Mouse (Mus musculus): ENCODE data around the gene Tnfaip2.

Tnfaip2 gene

DNA sequence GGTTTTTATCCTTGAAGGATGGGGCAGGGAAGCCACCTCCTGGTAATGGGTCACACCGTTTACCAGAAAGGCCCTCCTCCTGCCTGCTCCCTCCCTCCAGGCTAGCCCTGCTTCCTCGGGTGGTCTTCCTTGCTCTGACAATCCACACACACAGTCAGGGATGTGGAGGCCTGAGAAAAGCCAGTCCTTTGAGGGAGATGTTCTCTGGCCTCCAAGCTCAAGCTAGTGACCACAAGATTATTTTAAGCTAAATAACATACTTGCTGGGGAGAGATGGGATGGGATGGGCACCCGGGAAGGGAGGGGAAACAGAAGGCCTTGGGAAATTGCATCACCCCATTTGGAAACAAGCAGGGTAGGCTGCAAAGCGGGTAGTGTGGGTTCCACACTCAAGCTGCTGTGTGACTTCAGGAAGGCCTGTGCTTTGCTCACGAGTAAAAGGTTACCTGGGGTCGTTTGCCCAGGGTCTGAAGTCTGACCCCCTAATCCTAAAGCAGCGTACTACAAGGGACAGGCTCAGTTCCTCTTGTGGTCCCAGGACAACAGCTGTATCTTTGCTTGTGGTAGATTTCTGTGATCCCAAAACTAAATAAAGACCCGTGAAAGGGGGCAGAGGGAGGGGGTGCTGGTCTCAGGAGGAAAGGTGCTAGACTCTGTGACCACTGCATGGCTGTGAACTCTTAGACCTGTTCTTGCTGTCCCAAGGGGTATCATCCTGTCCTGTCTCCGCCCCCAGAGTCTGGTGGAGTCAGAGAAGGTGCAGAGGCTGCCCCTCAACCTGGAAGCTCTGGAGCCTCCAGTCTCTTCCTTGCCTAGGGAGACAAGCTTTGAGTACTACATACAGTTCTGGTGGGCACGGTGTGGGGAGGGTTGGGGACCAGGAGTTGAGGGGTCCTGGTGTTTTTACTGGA, 1.9 kb downstream of the Tnfaip2 start:
- DNase-seq (ENCODE audit: extremely low spot score, low spot score), result no peak

DNA sequence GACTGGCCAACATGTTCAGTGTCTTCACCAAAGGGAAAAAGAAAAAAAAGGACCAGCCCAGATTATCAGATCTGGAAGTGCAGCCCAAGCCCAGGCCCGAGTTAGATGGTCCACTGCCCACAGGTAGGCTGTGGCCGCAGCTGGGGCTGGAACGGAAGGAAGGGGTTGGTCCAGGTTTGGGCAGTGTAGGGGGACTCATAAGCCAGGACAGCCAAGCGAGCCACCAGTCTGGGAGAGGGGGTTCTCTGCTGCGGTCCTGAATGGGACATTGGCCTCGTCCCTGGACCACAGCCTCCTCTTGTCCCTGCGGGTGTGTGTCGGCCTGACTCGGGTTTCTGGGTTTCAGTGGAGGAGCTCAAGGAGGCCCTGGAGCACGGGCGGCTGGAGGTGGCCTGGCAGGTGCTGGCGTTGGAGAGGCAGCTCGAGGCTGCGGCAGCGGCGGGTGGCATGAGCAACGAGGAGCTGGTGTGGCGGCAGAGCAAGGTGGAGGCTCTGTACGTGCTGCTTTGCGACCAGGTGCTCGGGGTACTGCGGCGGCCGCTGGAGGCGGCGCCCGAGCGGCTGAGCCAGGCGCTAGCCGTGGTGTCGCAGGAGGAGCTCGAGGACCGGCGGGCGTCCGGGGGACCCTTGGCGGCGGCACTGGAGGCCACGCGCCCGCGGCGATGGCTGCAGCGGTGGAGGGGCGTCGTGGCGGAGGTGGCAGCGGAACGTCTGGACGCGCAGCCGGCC, 3.1 kb downstream of the Tnfaip2 start:
- DNase-seq (ENCODE audit: extremely low spot score, low spot score), result peak; percentile 53

DNA sequence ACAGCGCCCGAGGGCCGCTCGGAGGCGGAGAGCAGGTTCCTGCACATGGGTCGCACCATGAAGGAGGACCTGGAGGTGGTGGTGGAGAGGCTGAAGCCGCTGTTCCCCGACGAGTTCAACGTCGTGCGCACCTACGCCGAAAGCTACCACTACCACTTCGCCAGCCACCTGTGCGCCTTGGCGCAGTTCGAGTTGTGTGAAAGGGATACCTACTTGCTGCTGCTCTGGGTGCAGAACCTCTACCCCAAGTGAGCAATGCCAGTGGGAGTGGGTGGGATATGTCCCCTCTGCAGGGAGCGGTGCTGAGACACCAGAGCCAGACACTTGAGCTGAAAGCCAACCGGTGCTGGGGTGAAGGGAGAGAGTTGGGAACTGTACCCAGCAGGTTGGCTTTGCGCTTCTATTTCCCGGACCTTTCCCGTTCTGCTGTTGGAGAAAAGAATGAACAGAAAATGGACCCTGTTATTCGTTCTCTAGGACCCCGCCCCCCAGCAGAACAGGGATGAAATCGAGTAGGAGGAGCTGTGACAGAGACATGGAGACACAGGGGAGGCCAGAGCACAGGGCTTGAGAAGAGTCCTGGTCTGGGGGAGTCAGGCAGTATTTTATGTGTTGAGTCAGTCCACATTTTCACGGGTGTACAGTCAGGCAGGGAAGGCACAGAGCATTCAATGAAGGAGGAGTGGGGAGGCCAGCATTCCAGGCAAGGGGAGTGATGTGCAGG, 3.8 kb downstream of the Tnfaip2 start:
- no peak for DNase-seq (ENCODE audit: extremely low spot score, low spot score)

DNA sequence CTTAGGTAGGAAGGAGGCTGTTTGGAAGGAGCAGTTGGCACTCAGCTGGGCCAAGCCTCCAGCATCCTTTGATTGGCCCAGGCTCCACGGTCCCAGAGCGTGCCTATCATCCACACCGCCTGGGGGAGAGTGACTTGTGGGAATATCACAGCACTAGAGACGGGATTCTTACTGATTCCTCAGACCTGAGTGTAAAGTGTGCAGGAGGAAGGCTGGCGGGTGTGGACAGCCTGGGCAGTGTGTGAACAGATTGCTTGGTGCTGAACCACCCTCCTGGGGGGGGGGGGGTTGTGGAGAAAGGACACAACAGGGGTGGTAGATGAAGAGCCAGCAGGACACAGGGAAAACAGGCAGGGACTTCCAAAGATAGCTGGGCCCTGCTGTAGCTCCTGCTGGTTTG, 4.5 kb downstream of the Tnfaip2 start:
- DNase-seq (ENCODE audit: extremely low spot score, low spot score), result no peak

DNA sequence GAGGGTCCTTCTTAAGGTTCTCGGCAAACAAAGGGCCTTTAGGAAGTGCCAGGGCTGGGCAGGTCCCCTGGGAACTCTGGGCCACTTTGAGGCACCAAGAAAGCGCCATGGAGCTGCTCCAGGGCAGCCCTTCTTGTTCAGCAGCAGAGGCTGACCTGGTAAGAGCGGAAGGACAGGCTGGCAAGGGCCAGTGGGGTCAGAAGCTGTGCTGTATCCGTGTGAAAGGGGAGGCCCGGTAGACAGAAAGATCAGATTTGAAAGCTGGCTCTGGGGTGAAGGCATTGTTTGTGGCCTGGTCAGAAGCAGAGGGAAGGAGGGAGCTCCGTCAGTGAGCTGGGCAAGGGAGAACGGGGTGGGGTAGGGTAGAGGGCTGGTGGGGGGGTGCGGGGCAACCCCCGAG, 5.1 kb downstream of the Tnfaip2 start:
- DNase-seq (ENCODE audit: extremely low spot score, low spot score), result no peak

DNA sequence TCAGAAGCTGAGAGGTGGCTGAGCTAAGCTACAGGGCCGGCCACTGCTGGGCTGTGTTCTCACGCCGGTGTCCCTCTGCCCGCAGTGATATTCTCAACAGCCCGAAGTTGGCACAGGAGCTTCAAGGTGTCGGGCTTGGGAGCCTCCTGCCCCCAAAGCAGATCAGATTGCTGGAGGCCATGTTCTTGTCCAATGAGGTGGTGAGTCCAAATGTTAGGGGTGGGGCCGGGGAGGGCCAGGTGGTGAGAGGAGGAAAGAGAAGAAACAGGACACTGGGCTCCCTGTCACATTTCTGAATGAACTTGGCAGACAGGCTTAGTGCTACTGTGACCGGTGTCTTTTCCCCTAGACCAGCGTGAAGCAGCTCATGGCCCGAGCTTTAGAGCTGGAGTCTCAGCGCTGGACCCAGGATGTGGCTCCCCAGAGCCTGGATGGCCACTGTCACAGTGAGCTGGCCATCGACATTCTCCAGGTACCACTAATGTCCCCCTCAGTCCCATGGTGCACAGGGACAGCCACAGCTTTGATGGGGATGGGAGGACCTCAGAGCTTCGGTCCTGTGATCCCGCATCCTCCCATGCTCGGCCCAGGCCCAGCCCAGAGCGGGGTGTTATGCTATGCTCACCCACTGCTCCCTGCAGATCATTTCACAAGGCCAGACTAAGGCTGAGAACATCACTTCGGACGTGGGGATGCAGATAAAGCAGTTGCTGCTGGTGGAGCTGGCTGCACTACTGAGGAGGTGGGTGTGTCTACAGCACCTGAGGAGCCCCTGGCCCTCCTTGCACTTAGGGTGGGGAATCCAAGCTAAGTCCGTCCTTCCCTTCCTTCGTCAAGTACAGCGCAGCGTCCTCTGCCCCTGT, 5.9 kb downstream of the Tnfaip2 start:
- DNase-seq (ENCODE audit: extremely low spot score, low spot score), result no peak

DNA sequence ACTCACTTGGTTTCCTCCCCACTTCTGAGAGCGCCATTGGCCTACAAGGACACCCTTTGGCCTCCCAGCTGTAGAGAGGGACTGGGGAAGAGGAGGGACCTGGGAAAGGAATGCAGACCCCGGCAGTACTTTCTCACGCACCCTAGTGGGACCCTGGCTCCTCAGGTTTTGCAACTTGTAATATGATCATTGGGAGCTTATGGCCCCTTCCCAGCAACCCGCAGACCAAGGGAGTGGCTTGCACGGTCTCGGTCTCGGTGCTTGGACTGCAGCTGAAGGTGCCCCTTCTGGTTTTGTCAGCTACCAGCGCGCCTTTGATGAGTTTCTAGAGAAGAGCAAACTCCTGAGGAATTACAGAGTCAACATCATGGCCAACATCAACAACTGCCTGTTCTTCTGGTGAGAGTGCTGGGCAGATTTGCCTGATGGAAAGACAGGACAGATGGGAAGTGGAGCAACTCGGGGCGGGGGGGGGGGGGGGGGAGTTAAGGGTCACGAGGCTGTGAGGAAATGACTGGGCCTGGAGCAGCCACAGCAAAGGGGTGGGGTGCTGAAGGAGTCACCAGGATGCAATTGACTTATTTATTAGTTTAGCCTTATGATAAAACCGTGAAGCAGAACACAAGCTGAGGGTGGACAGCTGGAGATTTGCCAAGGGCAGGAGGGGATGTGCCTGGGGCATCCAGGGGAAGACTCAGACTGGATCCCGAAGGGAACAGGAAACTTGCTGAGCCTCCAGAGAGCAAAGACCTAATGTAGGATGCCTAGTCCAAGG, 6.8 kb downstream of the Tnfaip2 start:
- no peak for DNase-seq (ENCODE audit: extremely low spot score, low spot score)

DNA sequence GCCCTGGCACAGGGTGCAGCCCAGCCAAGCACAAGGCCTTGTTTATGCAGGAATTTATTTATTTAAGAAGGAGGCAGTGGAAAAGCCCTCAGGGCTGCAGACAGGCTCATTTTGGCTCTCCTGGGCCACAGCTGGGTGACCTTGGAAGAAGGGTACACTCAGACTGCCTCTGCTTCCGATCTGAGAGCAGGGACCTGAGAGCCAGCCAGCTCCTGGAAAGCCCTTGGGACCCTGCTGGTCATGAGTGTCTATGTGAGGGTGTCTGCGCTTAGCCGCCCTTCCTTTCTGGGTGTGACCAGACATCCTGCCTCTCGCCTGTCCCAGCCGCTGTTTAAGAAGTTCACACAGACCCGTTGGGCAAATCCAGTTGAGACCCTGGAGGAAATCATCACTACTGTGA, 8.1 kb downstream of the Tnfaip2 start:
- DNase-seq (ENCODE audit: extremely low spot score, low spot score), result no peak

DNA sequence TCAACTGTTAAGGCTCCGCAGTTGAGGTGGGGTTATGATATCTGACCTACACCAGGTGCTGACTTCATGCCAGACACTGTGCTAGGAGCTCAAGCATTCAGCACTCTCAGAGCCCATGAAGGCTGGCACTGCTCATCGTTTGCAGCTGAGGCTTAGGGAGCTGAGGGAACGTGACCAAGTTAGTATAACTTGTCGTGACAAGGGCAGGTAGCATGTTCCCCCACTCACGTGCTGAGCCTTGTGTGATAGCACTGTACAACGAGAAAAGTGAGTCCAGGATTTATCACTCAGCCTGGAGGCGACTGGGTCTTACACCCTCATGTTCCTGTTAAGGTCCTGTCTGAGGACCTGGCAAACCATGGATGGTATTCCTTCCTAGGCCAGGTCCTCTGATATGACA, 9.3 kb downstream of the Tnfaip2 start:
- no peak for DNase-seq (ENCODE audit: extremely low spot score, low spot score)

DNA sequence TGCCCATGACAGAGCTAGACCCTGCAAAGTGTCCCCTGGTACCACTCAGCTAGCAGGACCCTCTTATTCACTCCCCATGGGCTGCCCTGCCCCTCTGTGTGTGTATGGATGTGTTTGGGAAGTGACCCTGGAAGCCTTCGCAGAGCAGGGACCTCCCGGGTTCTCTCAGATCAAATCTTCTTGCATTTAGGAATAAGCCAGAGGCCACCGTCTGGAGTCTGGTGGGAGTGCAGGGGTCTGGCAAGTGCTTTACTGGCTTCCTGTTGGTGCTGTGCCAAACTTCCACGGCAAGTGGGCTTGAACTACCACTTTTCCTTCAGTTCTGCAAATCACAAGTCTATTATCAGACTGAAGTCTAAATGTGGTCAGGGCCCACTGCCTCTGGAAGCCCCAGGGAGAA, 11.8 kb downstream of the Tnfaip2 start:
- DNase-seq (ENCODE audit: extremely low spot score, low spot score), result no peak

DNA sequence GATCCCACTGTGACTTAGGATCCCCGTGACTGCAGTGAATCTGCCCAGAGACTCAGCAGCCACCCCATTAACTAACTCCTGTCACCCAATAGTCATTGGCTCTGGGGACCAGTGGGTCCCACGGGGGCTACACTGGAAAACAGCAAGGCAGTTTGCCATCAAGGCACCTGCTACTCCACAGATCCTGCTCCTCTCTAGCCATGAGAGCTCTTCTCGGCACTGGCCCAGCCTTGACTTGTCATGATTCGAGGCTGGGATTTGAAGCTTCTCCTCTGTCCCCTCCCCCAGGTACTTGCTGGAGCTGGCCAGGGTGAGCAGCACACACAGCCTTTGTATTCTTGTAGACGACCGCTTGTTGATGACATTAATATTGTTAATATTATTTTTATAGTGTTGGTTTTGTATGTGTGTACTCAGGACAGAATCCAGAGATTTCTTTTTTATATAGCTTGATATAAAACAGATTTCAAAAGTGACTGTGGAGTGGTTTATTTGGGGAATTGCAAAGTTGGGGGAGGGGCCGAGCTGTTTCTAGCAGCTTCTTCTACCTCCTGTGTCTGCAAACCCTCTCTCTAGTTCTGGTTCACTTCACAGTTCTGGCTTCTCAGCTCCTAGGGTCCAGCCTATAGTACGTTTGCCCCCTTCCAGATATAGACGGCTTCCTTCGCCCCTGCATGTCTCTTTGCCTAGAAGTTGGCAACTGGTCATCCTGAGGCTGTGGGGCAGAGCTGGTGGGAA, 12.4 kb downstream of the Tnfaip2 start:
- DNase-seq (ENCODE audit: extremely low spot score, low spot score), result no peak

DNA sequence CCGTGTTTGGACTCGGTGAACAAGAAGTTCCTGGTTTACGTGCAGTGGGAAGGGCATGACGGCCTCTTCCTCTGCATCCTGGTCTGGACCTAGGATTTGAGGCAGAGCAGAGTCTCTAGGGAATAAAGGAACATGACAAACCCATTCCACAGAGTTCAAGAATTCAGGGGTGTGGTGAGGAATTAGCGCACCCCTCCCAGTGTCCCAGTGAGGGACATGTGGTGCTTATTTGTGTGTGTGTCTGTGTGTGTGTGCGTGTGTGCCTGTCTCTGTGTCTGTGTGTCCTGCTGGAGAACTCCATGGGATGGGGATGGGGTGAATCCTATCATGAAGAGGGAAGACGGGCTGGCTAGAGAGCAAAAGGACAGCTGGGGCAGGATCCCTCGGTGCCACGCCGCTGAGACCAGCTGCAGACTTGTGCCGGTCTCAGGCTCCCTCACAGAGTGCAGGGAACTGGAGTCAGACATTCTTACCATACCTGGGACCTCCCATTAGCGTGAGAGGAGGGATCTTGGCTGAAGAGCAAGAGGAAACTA, 13.1 kb downstream of the Tnfaip2 start:
- no peak for DNase-seq (ENCODE audit: extremely low spot score, low spot score)

DNA sequence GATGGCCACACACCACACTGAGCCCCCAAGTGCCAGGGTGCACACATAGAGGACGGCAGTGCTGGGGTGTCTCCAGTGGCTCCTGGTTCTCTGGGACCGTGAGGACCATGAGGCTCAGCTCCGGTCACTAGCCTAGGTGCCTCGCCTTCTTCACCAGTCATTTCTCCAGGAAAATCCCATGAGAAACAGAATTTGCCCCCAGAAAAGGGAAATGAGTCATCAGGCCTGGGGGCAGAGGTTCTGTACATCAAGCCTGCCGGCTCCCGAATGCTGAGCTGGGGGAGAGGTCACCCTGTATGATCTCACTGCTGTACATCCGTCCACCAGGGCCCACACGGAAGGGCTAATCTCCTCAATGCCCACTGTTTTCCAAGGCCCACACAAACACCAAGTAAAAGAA, 13.6 kb downstream of the Tnfaip2 start:
- no peak for DNase-seq (ENCODE audit: extremely low spot score, low spot score)

DNA sequence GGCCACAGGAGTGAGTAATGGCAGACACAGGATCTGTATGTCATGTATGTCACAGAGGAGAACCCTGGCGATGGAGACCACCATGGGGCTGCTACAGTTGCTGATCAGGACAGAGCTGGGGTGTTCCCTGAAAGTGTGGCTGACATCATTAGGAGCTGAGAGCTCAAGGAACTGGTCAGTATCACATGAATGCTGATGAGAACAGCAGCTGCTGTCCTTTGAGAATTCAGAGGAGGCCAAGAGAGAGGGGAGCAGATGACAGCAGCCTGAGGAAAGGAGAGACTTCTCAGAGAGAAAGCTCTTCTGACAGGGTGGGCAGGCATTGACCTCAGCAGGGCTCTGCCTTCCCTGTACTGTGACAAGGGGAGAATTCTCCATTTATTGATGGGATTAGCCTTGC, 15.5 kb downstream of the Tnfaip2 start:
- no peak for DNase-seq (ENCODE audit: extremely low spot score, low spot score)

DNA sequence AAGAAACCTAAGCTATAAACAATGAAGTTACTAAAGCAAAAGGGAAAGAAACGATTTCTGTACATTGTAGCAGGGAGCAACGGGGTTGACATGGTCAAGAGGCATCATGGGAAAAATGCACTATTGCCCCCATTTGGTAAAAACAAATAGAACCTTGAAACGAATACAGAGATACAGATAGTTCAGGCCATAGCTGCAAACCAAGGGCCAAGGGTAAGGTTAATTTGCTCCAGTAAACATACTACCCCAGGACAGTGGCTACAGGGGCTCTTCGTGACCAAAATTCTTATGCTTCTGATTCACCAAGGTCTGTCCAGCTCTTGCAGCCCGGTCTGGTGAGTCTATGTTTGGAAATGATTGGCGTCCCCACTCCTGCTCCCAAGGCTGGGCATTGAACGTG, 21.3 kb downstream of the Tnfaip2 start:
- DNase-seq (ENCODE audit: extremely low spot score, low spot score), result no peak

DNA sequence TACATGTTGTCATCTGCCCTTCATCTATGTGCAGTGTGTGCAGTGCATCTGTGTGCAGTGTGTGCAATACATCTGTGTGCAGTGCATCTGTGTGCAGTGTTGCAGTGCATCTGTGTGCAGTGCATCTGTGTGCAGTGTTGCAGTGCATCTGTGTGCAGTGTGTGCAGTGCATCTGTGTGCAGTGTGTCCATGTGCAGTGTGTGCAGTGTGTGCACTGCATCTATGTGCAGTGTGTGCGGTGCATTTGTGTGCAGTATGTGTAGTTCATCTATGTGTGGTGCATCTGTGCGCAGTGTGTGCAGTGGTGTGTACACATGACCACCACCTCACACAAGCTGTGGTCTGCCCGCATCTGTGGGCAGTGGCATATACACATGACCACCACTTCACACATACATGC, 24.1 kb downstream of the Tnfaip2 start:
- no peak for DNase-seq (ENCODE audit: extremely low spot score, low spot score)

DNA sequence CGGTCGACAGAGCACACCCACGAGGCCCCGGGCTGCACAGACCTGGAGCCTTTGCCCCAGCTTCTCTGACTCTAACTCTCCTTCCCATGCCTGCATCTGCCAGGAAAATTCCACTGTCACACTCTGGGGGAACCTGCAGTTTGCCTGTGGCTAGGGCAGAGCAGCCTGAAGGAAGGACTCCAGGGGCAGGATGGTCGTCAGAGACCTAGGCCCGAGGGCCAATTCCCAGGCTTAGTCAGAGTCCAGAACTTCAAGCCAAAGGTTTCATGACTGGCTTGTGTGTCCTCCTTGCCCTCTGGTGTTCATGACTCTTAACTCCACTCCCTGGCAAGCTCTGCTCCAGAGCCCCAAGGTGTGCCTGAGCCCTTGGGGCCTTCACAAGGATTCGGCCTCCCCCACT, 25.9 kb downstream of the Tnfaip2 start:
- DNase-seq (ENCODE audit: extremely low spot score, low spot score), result no peak

DNA sequence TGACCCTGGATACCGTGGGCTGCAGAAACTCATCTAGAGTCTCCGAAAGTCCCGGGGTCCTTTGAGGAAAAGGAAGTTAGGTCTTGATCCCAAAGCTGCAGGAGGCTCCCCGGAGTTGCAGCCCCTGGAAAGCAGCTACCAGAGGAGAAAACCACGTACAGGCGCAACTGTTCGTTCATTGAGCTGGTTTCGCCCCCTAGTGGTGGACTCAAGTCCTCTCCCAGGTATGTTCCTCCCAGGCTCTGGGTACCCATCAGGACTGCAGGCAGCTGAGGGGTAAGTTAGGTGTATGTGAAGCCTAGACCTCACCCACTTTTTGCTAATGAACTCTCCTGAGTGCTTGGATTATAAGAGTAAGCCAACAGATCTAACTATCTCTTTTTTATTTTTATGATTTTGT, 27.2 kb downstream of the Tnfaip2 start:
- peak; percentile 71 for DNase-seq (ENCODE audit: extremely low spot score, low spot score)

DNA sequence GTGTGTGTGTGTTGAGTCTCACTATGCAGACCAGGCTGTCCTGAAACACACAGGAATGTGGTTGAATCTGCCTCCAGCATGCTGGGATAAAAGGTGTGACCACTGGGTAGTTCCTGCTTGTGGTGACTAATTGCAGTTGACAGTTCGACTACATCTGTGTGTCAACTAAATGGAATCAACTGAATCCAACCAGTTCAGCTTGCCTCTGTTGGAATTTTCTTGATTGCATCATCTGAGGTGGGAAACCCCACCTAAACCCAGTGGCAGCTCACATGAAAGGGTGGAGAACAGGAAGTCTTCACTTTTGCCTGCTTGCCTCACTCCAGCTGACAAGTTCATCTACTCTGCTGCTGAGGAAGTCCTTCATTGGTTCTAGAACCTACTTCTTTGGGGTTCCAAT, 28.9 kb downstream of the Tnfaip2 start:
- DNase-seq (ENCODE audit: extremely low spot score, low spot score), result no peak

Measured in neural tube, embryonic 10.5 days (tissue).